Mouse (Mus musculus) erythroblast, embryonic 14.5 days (primary cell): Measurements from ENCODE around the gene Plpp6. TPM values are rescaled to one million over a fixed set of nuclear protein-coding genes. Genes with fewer than 3 reads are reported as not detected.
A peak's percentile ranks its signal among the peaks of the same experiment; 100 is the strongest.

ENCODE experiments used
- H3K27me3 ChIP-seq: 2 replicates; pipeline ENCODE4 v1.6.1; 2012; ENCODE audit warnings: inconsistent platforms; ENCODE audit not compliant: control insufficient read depth
- H3K36me3 ChIP-seq: 2 replicates; pipeline ENCODE4 v1.6.1; 2012; ENCODE audit warnings: mild to moderate bottlenecking, inconsistent platforms; ENCODE audit not compliant: control insufficient read depth
- H3K4me1 ChIP-seq: 2 replicates; pipeline ENCODE4 v1.6.1; 2012; ENCODE audit warnings: inconsistent platforms; ENCODE audit not compliant: control insufficient read depth
- H3K4me3 ChIP-seq: replicated peaks from 2 replicates; pipeline ENCODE3; 2012; ENCODE audit warnings: moderate library complexity, mild to moderate bottlenecking, inconsistent platforms
- H3K9me3 ChIP-seq: 2 replicates; pipeline ENCODE4 v1.6.1; 2012; ENCODE audit warnings: low read length, inconsistent platforms, mixed read lengths; ENCODE audit not compliant: control insufficient read depth
- GATA1 ChIP-seq: IDR thresholded peaks from 2 replicates; pipeline ENCODE4 v1.6.1; 2012; ENCODE audit warnings: low read length, inconsistent platforms, mixed read lengths
- TAL1 ChIP-seq: IDR thresholded peaks from 3 replicates; pipeline ENCODE4 v1.6.1; 2012; ENCODE audit warnings: low read length, inconsistent platforms, mixed read lengths
- polyA plus RNA-seq: library from polyadenylated mRNA; stranded (reverse); fragments of >175 nt; gene quantifications from 2 replicates; pipeline ENCODE4 v1.2.3, GENCODE M21; 2012

The Plpp6 gene
- polyA plus RNA-seq = 0.02 and 0.07 TPM in 2 replicates

DNA sequence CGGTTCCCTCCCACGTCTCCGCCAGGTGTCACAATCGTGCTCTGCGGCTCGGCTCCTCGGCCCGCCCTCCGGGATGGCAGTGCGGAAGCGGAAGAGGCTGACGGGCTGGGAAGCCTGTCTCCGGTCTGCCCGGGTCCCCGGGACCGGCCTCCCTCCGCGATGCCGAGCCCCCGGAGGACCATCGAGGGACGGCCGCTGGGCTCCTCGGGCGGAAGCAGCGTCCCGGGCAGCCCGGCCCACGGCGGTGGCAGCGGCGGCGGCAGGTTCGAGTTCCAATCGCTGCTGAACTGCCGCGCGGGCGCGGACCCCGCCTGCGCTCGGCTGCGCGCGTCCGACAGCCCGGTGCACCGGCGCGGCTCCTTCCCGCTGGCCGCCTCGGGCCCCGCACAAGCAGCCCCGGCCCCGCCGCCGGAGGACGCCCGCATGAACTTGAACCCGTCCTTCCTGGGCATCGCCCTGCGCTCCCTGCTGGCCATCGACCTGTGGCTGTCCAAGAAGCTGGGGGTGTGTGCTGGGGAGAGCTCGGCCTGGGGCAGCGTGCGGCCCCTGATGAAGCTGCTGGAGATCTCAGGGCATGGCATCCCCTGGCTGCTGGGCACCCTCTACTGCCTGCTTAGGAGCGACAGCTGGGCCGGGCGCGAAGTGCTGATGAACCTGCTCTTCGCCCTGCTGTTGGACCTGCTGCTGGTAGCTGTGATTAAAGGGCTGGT lies at the start of gene Plpp6:
Gene Plpp6, plus strand, starts transcription at position 112 of the 710 bp plus-strand sequence.
- Histone ChIP-seq H3K4me3 (peak within 1 kb of the TSS; percentile 69), H3K9me3 (no peaks in the 10 kb centered on the region), H3K27me3 (peaks cover 37% of the 10 kb centered on the region), H3K36me3 (no peaks in the 10 kb centered on the region), H3K4me1 (peaks cover 16% of the 10 kb centered on the region)
- TF ChIP-seq GATA1 (no peak), TAL1 (no peak)

DNA sequence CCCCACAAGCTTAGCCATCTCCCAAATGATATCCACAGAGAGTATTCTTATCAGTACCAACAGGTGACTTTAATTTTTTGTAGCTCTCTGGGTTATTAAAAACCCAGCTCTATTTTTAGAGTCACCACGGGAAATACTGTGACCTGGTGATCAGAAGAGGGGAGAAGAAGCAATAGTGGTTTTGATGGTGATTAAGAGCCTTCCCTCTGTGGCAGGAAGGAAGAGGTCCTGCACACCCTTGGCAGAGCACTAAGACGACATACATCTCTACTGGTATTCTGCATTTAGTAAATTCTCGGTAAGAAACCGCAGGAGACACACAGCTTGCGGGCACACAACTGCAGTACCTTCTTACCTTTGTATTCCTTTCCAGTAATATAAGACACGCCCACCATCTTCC lies 49.2 kb upstream of the Plpp6 start:
- no peak for TF ChIP-seq GATA1
- no peak for TF ChIP-seq TAL1
- H3K36me3 ChIP-seq = no peaks in the 10 kb centered on the region
- H3K9me3 ChIP-seq = no peaks in the 10 kb centered on the region
- no peak overlapping the region for H3K4me3 ChIP-seq
- no peaks in the 10 kb centered on the region; the same call in 1 of the 2 replicates for H3K27me3 ChIP-seq
- H3K4me1 ChIP-seq = no peaks in the 10 kb centered on the region

DNA sequence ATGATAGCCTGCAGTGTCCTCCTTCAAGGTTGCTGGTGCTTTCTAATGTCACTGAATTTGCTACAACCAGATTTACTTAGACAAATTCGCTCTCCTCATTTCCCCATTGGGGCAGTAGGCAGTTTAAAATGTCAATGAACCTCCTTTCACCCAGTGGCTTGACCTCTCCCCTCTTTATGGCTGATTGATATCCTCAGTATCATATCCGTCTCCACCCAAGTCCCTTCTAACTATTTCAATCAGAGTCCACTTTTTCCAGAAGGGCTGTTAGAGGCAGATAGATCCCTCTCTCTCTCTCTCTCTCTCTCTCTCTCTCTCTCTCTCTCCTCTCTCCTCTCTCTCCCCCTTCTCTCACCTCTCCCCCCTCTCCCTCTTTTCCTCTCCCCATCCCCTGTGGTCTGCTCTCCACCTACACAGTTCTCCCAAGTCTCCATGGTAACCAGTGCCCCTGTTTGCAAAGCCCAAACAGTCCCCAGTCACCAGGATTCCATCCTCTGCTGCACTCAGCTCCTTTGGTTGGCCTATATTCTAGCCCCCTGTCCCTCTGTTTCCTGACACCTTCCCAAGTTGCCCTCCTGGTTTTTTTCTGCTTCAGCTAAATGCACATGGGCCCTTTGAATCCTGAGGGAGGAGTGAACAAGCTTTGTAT lies 48.0 kb upstream of the Plpp6 start:
- TF ChIP-seq TAL1 (no peak), GATA1 (no peak)
- no peaks in the 10 kb centered on the region; the same call in 1 of the 2 replicates for H3K27me3 ChIP-seq
- H3K4me1 ChIP-seq = no peaks in the 10 kb centered on the region

DNA sequence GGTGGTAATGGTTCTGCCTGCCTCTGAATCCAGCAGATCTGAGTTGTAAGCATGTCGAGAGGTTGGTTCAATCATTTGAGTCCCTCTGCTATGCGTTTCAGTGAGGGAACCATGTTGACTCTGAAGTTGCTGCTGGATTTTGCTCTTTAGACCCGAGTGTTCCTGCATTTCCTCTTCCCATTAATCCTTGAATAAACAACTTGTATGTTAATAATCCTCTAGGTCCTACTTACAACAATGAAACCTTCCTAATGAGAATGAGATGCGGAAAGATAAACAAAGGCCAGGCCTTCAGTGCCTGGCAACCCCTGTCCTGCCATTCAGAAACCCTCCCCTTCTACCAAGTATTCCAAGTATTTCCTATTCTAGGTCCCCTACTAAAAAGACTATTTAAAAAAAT lies 47.3 kb upstream of the Plpp6 start:
- no peaks in the 10 kb centered on the region; the same call in 1 of the 2 replicates for H3K27me3 ChIP-seq
- no peak for TF ChIP-seq GATA1
- no peak for TF ChIP-seq TAL1
- H3K4me1 ChIP-seq = no peaks in the 10 kb centered on the region
- no peaks in the 10 kb centered on the region for H3K9me3 ChIP-seq
- no peaks in the 10 kb centered on the region for H3K36me3 ChIP-seq
- no peak overlapping the region for H3K4me3 ChIP-seq

More for the DNA sequence above, 48.0 kb upstream of the Plpp6 start:
- Histone ChIP-seq H3K9me3 (no peaks in the 10 kb centered on the region), H3K4me3 (no peak overlapping the region), H3K36me3 (no peaks in the 10 kb centered on the region)

DNA sequence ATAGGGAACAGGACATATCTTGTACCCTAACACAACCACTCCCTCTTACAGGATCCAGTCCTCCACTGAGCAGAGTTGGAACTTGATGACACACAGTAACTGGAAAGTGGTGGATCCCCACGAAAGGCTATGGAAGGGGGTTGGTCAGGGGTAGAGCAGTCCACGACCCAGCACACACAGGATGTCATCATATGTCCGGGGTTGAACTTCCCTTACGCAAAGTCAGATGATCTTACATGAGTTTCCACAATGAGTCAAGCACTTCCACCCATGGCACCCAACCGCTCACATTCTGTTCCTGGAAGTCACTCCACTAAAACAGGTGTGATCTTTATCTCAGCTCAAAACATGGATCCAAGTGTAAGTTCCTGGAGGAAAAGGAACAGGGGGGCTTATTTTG lies 45.9 kb upstream of the Plpp6 start:
- Histone ChIP-seq H3K9me3 (no peaks in the 10 kb centered on the region), H3K4me3 (no peak overlapping the region), H3K36me3 (no peaks in the 10 kb centered on the region), H3K27me3 (no peaks in the 10 kb centered on the region; the same call in 1 of the 2 replicates), H3K4me1 (no peaks in the 10 kb centered on the region)
- no peak for TF ChIP-seq TAL1
- no peak for TF ChIP-seq GATA1

DNA sequence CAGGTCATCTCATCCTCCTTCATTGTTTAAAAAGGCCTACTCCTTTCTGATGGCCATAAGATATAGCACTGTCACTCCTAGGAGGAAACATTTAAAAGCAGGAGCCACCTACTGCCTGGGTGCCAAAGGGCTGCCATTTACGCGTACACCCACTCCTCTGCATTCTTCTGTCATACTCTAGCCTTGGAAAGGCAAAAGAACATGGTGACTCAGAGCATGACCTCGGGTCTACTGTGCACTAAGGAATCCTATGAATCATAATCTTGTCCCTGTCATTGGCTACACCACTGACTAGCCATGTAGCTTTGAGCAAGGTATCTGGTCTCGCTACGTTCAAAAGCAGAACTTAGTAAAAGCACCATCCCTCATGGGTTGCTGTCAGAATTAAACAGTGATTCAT lies 37.4 kb upstream of the Plpp6 start:
- Histone ChIP-seq H3K9me3 (no peaks in the 10 kb centered on the region), H3K4me3 (no peak overlapping the region), H3K4me1 (no peaks in the 10 kb centered on the region), H3K36me3 (no peaks in the 10 kb centered on the region), H3K27me3 (no peaks in the 10 kb centered on the region)
- TF ChIP-seq GATA1 (no peak), TAL1 (no peak)

DNA sequence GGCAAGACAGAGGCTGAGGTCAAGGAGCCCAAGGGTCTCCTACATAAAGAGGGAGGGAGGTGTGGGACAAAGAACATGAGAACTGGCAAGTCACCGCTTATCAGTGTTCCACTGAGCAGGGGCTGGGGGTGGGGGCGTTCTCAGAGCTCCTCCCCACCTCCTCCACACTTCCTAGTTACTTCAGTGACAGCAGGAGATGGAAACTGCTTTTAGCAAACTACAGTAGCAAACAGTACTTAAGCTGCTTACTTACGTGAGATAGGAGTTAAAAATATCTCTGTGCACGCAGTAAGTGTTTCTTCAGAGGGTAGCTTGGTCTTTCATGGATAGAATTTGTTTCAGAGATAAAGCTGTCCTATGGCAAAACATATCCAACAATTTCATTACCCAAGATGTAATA lies 36.4 kb upstream of the Plpp6 start:
- TF ChIP-seq GATA1 = no peak
- no peak for TF ChIP-seq TAL1
- Histone ChIP-seq H3K9me3 (no peaks in the 10 kb centered on the region), H3K4me3 (no peak overlapping the region), H3K4me1 (no peaks in the 10 kb centered on the region), H3K36me3 (no peaks in the 10 kb centered on the region), H3K27me3 (no peaks in the 10 kb centered on the region)

DNA sequence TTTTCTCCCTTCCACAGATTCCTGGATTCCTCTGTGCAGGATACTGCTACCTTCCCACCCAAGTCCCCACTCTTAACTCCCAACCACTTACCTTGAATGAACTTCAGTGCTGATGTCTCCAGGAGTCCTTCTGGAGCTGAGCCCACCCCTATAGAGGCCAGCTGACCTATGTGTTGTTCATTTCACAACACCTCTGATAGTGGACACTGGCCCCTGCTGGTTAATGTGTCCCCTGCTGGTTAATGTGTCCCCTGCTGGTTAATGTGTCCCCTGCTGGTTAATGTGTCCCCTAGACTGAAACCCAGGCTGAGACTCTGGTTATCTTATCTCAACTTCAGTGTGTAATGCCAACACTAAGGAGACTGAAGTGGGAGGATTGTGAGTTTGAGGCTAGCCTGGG lies 34.7 kb upstream of the Plpp6 start:
- no peak for TF ChIP-seq TAL1
- TF ChIP-seq GATA1 = no peak
- no peaks in the 10 kb centered on the region for H3K36me3 ChIP-seq
- no peak overlapping the region for H3K4me3 ChIP-seq
- no peaks in the 10 kb centered on the region for H3K4me1 ChIP-seq
- H3K9me3 ChIP-seq = no peaks in the 10 kb centered on the region
- H3K27me3 ChIP-seq = no peaks in the 10 kb centered on the region

DNA sequence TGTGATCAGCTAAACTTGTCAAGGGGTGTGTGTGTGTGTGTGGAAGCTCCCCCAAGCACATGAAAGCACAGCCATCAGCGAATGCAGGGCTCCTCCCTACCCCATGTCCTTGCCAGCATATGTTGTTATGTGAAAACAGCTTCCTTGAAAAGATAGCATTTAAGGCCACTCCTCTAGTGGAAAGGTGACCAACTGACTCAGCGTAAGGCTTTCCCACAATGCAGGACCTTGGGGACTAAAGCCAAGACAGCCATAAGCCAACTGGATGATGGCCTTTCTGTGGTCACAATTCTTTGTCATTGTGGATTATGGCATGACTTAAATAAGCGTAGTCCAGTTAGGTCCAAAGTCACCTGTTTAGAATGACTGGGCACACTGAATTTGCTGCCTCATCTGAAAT lies 28.9 kb upstream of the Plpp6 start:
- Histone ChIP-seq H3K27me3 (no peaks in the 10 kb centered on the region), H3K36me3 (no peaks in the 10 kb centered on the region), H3K9me3 (no peaks in the 10 kb centered on the region), H3K4me3 (no peak overlapping the region), H3K4me1 (no peaks in the 10 kb centered on the region)
- TF ChIP-seq GATA1 = no peak
- no peak for TF ChIP-seq TAL1
